Mouse (Mus musculus) heart, postnatal 0 days (tissue): ENCODE data around the gene Cand1.

Experiments
- CTCF ChIP-seq: IDR thresholded peaks from 2 replicates; pipeline ENCODE4 v1.5.1; 2016; ENCODE audit warnings: antibody characterized with exemption, control low read depth, low read depth
- EP300 ChIP-seq: IDR thresholded peaks from 2 replicates; pipeline ENCODE4 v1.6.1; 2016; ENCODE audit warnings: antibody characterized with exemption, low read depth

- TF ChIP-seq CTCF (no peak), EP300 (no peak)
These were observed 41.5 kb downstream of the Cand1 start for GRCm38 (mm10) chr10:119198186-119198880.
